Mouse (Mus musculus): ENCODE data around the gene Pes1. TPM values are rescaled to one million over a fixed set of nuclear protein-coding genes. Genes with fewer than 3 reads are reported as not detected.

The Pes1 gene
- polyA plus RNA-seq, 1 experiment from 2014 or later = 81.2 TPM

DNA sequence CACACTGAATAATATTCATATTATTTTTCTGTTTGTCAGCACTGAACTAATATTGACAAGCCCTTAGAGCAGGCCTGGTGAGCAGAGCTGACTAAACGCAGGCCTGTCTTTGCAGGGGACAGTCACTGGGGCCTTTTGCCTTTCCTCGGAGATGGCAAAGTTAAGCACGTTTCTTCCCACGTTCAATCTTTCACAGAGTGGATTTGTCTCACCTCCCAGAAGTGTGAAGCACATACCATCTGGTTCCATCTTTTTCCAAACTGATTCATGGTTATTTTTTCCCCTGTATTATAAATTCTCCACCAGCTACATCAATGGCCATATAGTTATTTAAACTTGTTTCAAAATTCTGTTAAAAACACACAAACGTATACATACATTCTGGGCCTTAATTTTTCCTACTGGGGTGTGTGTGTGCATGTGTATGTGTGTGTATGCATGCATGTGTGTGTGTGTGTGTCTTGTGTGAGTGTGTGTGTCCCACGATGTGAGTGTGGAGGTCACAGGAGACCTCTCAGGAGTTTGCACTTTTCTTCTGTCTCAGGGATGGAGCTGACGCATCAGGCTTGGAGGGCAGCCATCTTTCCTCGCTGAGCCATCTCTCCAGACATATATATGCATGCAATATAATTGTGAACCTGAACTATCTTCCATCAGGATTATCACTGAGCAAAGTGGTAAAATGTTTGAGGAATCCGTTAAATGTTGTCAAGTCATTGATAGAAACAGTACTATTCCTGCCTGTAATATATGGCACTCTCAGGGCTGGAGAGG lies 64.0 kb downstream of the Pes1 start:
- no peak for ATAC-seq (ENCODE audit: low FRiP score)
- H3K36me3 ChIP-seq (replicated peaks) = no peaks in the 10 kb centered on the region
- 79% methylated on average over 9 of the region's 9 CpGs for WGBS
- H3K27me3 ChIP-seq = 0 out of 2 replicates have a peak, but pooled peaks cover 6% of the 10 kb centered on the region
- H3K9me3 ChIP-seq = no peaks in the 10 kb centered on the region
- no peak overlapping the region for H3K27ac ChIP-seq
- no peak overlapping the region for H3K9ac ChIP-seq
- H3K4me3 ChIP-seq (replicated peaks) = no peak overlapping the region
- no peak overlapping the region for H3K4me2 ChIP-seq
- H3K4me1 ChIP-seq = no peaks in the 10 kb centered on the region

DNA sequence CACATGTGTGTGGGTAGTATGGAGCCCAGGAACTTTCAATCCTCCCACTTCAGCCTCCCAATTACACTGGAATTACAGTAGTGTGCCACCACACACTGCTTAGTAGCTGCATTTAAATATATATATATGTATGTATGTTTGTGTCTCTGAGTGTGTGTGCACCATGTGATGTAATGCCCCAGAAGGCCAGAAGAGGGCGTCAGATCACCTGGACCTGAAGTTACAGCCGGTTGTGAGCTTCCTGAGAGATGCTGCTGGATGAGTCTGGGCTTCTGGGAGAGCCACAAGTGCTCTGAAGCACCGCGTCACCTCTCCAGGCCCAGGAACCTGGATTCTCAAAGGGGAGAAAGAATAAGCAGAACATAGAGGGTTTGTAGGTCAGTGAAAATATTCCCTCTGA lies 65.6 kb downstream of the Pes1 start:
- Histone ChIP-seq H3K36me3 (replicated peaks) (no peaks in the 10 kb centered on the region), H3K4me3 (replicated peaks) (no peak overlapping the region), H3K9ac (no peak overlapping the region), H3K27ac (no peak overlapping the region), H3K9me3 (no peaks in the 10 kb centered on the region), H3K27me3 (0 out of 2 replicates have a peak, but pooled peaks cover 6% of the 10 kb centered on the region), H3K4me1 (no peaks in the 10 kb centered on the region), H3K4me2 (no peak overlapping the region)
- no peak for ATAC-seq (ENCODE audit: low FRiP score)
- 68% methylated on average over 4 of the region's 4 CpGs for WGBS

Other genes starting within 250 kb of the Pes1 start
- gene Osbp2, start 100.1 kb upstream of the Pes1 start, polyA plus RNA-seq (2016; fragmentation: Nextera tagmentation; extraction: Ambion mirVana) = 3.4 and 4.0 TPM in 2 replicates
- gene 4921536K21Rik, start 68.9 kb upstream of the Pes1 start, polyA plus RNA-seq (2016; fragmentation: Nextera tagmentation; extraction: Ambion mirVana) = 0.79 and 0.92 TPM in 2 replicates
- gene Dusp18, start 68.7 kb upstream of the Pes1 start, polyA plus RNA-seq (2016; fragmentation: Nextera tagmentation; extraction: Ambion mirVana) = 28.0 and 29.8 TPM in 2 replicates
- gene Slc35e4, start 49.3 kb upstream of the Pes1 start, polyA plus RNA-seq (2016; fragmentation: Nextera tagmentation; extraction: Ambion mirVana) = 5.2 and 6.5 TPM in 2 replicates
- 17.0 and 19.1 TPM in 2 replicates for gene Tcn2, start 31.8 kb upstream of the Pes1 start, polyA plus RNA-seq (2016; fragmentation: Nextera tagmentation; extraction: Ambion mirVana)
- 0.27 and 0.46 TPM in 2 replicates for gene 4930556J24Rik, start 12.8 kb downstream of the Pes1 start, polyA plus RNA-seq (2016; fragmentation: Nextera tagmentation; extraction: Ambion mirVana)
- gene Gal3st1, start 19.7 kb downstream of the Pes1 start, polyA plus RNA-seq (2016; fragmentation: Nextera tagmentation; extraction: Ambion mirVana) = 0.95 and 1.3 TPM in 2 replicates
- 0.42 TPM in 1 of 2 replicates, not detected in the other for gene Sec14l4, start 67.5 kb downstream of the Pes1 start, polyA plus RNA-seq (2016; fragmentation: Nextera tagmentation; extraction: Ambion mirVana)
- 0.26 TPM in 1 of 2 replicates, not detected in the other for gene Sec14l3, start 100.9 kb downstream of the Pes1 start, polyA plus RNA-seq (2016; fragmentation: Nextera tagmentation; extraction: Ambion mirVana)
- gene Mtfp1, start 131.5 kb downstream of the Pes1 start, polyA plus RNA-seq (2016; fragmentation: Nextera tagmentation; extraction: Ambion mirVana) = 5.6 and 8.0 TPM in 2 replicates
- 2.6 and 3.2 TPM in 2 replicates for gene Sec14l2, start 159.4 kb downstream of the Pes1 start, polyA plus RNA-seq (2016; fragmentation: Nextera tagmentation; extraction: Ambion mirVana)
- 35.5 and 37.0 TPM in 2 replicates for gene Rnf215, start 171.2 kb downstream of the Pes1 start, polyA plus RNA-seq (2016; fragmentation: Nextera tagmentation; extraction: Ambion mirVana)
- gene Ccdc157, start 196.3 kb downstream of the Pes1 start, polyA plus RNA-seq (2016; fragmentation: Nextera tagmentation; extraction: Ambion mirVana) = 7.4 and 8.5 TPM in 2 replicates
- gene Sf3a1, start 196.4 kb downstream of the Pes1 start, polyA plus RNA-seq (2016; fragmentation: Nextera tagmentation; extraction: Ambion mirVana) = 83.9 and 88.4 TPM in 2 replicates
- 22.3 and 26.7 TPM in 2 replicates for gene Tbc1d10a, start 222.8 kb downstream of the Pes1 start, polyA plus RNA-seq (2016; fragmentation: Nextera tagmentation; extraction: Ambion mirVana)